11 mouse cellular contexts compared by ENCODE assay signal in genomic region chr5:144295357-144295756, GRCm38 (mm10).
"Had no signal": no experiment of that assay in that cellular context is flagged by ENCODE, and none has a peak within 500 bp of the region (broad histone marks: within the 10 kb centered on the region; RNA-seq: fewer than 3 reads in every experiment).

No protein-coding gene starts in this region.

- H3K9me3 ChIP-seq: limb, embryonic 13.5 days; midbrain, embryonic 13.5 days; neural tube, embryonic 12.5 days; stomach, embryonic 15.5 days had no signal

- H3K9ac ChIP-seq: limb, embryonic 13.5 days; liver, embryonic 14.5 days; midbrain, embryonic 13.5 days; neural tube, embryonic 12.5 days; stomach, embryonic 15.5 days had no signal

- ATAC-seq: midbrain, embryonic 13.5 days had no signal

- H3K36me3 ChIP-seq: limb, embryonic 13.5 days; midbrain, embryonic 13.5 days; neural tube, embryonic 12.5 days; stomach, embryonic 15.5 days had no signal

- H3K4me2 ChIP-seq: limb, embryonic 13.5 days; midbrain, embryonic 13.5 days; neural tube, embryonic 12.5 days; stomach, embryonic 15.5 days had no signal

- H3K4me3 ChIP-seq: limb, embryonic 13.5 days; midbrain, embryonic 13.5 days; neural tube, embryonic 12.5 days; stomach, embryonic 15.5 days had no signal

- H3K27ac ChIP-seq: kidney, postnatal 0 days; limb, embryonic 13.5 days; liver, embryonic 14.5 days; midbrain, embryonic 13.5 days; neural tube, embryonic 12.5 days had no signal

- DNase-seq: kidney, adult 11 months; kidney, adult 9 months; kidney, postnatal 36 days; left cerebral cortex, postnatal 4 days; thymus, postnatal 36 days had no signal

- H3K4me1 ChIP-seq: limb, embryonic 13.5 days; midbrain, embryonic 13.5 days; neural tube, embryonic 12.5 days; stomach, embryonic 15.5 days had no signal

- H3K27me3 ChIP-seq: limb, embryonic 13.5 days; midbrain, embryonic 13.5 days; neural tube, embryonic 12.5 days; stomach, embryonic 15.5 days had no signal
